Mouse (Mus musculus): Measurements from ENCODE around the gene Dysf.

GRCm38 (mm10) chr6:84059771-84060414 is 51.5 kb downstream of the Dysf start:
- TF ChIP-seq CTCF (IDR thresholded peaks at IDR 0.05; ENCODE audit: low read depth) (no peak), EP300 (IDR thresholded peaks at IDR 0.05; ENCODE audit: low read depth) (no peak)

Data from liver, embryonic 14.5 days (tissue).